Mouse (Mus musculus): ENCODE measurements around the gene Mark3.

The Mark3 gene

DNA sequence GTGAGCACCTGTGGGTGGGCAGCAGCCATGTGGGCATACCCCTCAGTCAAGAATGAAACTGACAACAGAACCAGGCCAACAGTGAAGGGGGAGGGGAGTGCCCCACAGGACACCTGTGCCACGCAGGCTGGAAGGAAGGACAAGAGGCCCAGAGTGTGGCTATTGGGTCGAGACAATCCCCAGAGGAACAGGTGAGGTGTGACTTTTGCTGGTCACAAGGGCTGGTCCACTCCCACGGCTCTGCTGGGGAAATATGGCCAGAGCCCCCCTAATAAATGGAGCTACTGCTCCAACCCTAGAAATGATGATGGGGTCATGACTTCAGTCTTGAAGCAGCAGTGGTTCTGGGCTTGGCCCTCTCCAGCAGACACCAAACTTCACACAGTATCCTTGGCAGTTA lies 129.0 kb downstream of the Mark3 start:
- no peak for DNase-seq

DNA sequence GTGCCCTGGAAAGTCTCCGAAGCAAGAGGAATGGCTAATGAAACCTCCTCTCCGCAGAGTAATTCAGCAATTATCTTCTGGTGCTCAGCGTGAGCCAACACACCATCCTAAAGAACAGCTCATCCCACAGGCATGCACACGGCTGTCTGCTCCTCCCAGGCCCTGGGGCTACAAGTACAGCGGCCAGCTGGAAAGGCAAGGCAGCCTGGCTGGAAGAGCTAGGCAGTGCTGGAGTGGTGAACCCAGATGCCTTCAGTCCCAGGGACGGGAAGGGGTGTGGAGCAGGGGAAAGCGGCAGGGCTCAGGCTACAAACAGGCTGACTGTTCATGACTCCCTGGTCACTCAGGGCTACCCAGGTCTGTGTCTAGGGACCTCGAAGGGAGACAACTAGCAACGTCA lies 130.3 kb downstream of the Mark3 start:
- DNase-seq: peak; percentile 64

DNA sequence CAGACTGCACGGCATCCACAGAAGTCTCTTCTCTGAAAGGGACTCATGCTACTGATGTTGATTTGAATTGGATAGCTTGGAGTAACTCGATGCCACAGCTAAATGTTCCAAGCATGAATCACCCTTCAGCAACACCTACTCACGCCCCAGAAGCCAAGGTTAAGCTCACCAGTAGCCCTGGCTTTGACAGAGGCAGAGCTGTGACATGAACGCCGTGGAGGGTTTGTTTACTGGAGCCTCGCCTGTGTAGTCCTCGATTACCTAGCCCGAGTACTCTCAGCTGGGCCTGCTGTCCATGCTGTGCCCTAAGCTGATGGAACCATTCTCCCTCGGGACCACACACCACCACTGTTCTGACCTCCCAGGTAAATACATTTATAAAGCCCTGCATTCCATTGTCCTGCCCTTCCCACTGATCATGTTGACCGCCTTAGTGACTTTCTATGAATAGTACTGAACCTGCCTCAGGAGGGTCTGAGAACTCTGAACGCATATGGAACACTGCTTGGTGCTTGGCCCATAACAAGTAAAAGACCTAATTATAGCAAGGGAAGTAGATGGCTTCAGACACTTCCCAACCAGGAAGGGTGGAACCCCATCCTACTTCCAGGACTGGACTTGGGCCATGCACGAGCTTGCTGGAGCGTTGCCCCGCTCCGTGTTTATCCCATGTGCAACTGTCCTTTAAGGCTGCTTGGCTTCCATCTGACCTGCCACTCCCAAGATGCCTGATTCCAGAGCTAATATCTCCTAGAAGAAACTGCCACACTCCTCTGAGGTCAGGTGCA lies 131.1 kb downstream of the Mark3 start:
- DNase-seq: peak; percentile 93

All from lung, postnatal 36 days (tissue).